Mouse (Mus musculus): ENCODE data around the gene Tpm3. TPM values are rescaled to one million over a fixed set of nuclear protein-coding genes. Genes with fewer than 3 reads are reported as not detected.

Tpm3 gene
- polyA plus RNA-seq (2021; fragmentation: Nextera tagmentation), result 166 and 186 TPM in 2 replicates
- long read RNA-seq, experiment 1, transcript Tpm3-201 (8 exons, 2,230 nt), result major isoform, 196 of 1,206 reads
- long read RNA-seq, experiment 1, transcript Tpm3-203 (8 exons, 1,090 nt), result minor isoform, 20 of 1,206 reads
- long read RNA-seq, experiment 1, transcript Tpm3-202 (9 exons, 2,190 nt), result minor isoform, 78 of 1,206 reads
- long read RNA-seq, experiment 1, partial matches to known transcripts, result 30 of 1,206 reads
- long read RNA-seq, experiment 1, other reads (novel, unspliced or antisense), result 882 of 1,206 reads
- long read RNA-seq, experiment 2, transcript Tpm3-203 (8 exons, 1,090 nt), result minor isoform, 18 of 325 reads
- long read RNA-seq, experiment 2, transcript Tpm3-202 (9 exons, 2,190 nt), result minor isoform, 15 of 325 reads
- long read RNA-seq, experiment 2, transcript Tpm3-201 (8 exons, 2,230 nt), result major isoform, 37 of 325 reads
- long read RNA-seq, experiment 2, partial matches to known transcripts, result 82 of 325 reads
- long read RNA-seq, experiment 2, other reads (novel, unspliced or antisense), result 173 of 325 reads

GRCm38 (mm10) chr3:90072294-90072693 lies at the start of gene Tpm3:
TSS of gene Tpm3 (plus strand) at chr3:90072649.

DNA sequence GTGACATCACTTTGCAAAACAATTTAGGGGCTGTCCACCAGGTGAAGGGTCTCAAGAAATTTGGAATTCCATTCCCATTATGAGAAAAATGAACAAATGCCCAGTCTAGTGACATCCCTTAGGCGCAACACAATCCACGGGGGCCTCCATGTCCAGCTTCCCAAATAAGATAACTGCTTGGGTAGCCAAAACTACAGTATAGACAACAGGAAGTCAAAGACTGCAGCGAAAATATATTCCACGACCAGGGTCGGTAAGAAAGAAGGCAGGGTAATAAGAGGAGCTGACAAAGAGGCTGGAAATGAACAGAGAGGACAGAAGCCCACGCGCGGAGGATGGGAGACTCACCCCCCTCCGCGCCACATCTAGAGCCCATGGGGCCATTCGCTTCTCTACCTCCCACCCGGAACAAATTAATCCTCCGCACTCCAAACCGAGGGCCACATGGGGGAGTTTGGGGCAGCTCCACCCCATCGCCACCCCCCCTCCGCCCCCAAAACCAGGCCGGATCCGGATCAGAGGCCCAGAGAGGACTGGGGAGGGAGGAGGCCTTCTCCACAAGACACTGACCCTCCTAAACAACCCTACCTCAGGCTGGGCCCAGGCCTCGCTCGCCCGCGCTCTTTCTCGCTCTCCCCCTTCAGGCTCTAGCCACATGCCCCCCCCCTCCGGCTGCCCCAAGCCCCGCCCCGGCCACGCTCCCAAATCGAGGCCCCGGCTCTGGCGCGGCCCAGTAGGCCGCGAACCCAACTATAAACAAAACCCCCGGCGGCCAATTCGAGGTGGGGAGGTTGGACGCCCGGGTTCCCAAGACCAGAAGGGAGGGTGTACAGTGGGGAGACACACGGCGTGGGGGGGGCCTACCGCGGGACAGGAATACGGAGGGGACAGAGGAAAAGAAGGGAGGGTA lies 20.8 kb upstream of the Tpm3 start, which contains the start of gene 4933434E20Rik:
4933434E20Rik (plus strand) TSS at position 196 of the 910 bp plus-strand sequence.

DNA sequence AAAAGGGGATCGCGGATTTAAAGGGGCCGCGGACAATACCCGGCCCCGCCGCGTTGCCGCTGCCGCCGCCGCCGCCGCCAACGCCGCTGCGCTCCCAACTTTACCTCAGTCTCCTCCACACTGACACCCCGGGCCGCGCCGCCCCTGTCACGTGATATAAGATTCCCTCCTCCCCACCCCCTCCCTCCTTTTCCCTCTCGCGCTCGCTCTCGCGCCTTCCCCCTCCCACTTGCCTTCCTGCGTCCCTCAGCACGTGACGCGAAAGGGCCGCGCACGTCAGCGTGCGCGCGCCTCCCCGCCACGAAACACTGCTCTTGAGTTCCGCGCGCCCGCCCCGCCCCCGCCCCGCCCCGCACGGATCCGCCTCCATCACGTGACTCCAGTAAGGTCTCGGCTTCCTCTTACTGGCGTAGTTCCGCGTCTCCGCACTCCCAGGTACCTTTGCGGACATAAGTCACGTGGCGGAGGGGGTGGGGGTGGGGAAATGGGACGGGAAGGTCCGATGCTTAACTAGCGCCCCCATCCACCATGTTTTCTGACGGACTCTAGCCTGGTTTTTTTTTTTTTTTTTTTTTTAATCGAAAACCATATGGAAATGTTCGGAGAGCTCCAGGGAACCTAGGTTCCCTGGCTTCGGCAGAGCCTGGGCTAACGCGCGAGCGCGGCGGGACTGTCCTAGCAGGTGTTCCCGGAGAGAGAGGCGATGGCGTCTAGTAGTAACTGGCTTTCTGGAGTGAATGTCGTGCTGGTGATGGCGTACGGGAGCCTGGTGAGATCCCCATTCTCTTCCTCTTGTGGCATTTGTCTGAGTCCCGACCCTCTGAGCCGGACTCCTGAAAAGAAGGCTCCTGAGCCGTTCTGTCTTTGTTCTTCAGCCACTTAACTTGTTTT lies 19.9 kb upstream of the Tpm3 start, which contains the start of gene Ubap2l:
Ubap2l (minus strand) TSS at position 278 of the 891 bp plus-strand sequence.

DNA sequence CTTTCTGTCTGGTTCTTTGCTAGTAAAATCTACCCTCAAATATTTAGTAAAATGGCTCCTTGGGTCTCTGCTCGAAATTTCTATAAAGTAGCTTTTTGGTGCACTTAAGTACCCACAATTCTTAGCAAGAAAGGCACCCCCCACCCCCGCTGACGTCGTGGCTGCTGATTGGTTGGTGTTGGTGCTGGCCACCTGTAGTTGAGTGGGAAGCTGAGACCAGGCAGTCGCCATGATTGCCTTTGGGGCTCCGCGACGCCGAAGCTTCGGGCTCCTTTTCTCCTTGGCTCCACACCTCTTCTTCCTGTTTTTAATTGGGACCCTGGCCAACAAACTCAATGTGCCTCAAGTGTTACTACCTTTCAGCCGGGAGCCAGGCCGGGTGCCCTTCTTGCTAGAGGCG lies 31.5 kb downstream of the Tpm3 start, which contains the start of gene Nup210l:
Nup210l (plus strand) TSS at position 195 of the 400 bp plus-strand sequence.

Other genes starting within 250 kb of the Tpm3 start
- 0.27 and 0.67 TPM in 2 replicates for gene She, start 241.3 kb upstream of the Tpm3 start, polyA plus RNA-seq (2021; fragmentation: Nextera tagmentation)
- 1.7 and 2.9 TPM in 2 replicates for gene Il6ra, start 159.5 kb upstream of the Tpm3 start, polyA plus RNA-seq (2021; fragmentation: Nextera tagmentation)
- gene Atp8b2, start 109.1 kb upstream of the Tpm3 start, polyA plus RNA-seq (2021; fragmentation: Nextera tagmentation), result 5.0 and 7.0 TPM in 2 replicates
- gene Hax1, start 73.9 kb upstream of the Tpm3 start, polyA plus RNA-seq (2021; fragmentation: Nextera tagmentation), result 105 and 114 TPM in 2 replicates
- gene 4933434E20Rik, start 21.0 kb upstream of the Tpm3 start, polyA plus RNA-seq (2021; fragmentation: Nextera tagmentation), result 379 and 544 TPM in 2 replicates
- 76.5 and 86.2 TPM in 2 replicates for gene Ubap2l, start 20.0 kb upstream of the Tpm3 start, polyA plus RNA-seq (2021; fragmentation: Nextera tagmentation)
- 0.04 TPM in 1 of 2 replicates, not detected in the other for gene Nup210l, start 31.5 kb downstream of the Tpm3 start, polyA plus RNA-seq (2021; fragmentation: Nextera tagmentation)
- gene Rps27, start 141.0 kb downstream of the Tpm3 start, polyA plus RNA-seq (2021; fragmentation: Nextera tagmentation), result 2,956 and 3,020 TPM in 2 replicates
- gene Rab13, start 141.0 kb downstream of the Tpm3 start, polyA plus RNA-seq (2021; fragmentation: Nextera tagmentation), result 7.3 and 9.6 TPM in 2 replicates
- gene Jtb, start 158.9 kb downstream of the Tpm3 start, polyA plus RNA-seq (2021; fragmentation: Nextera tagmentation), result 86.5 and 88.1 TPM in 2 replicates
- 0.34 and 0.60 TPM in 2 replicates for gene Creb3l4, start 170.9 kb downstream of the Tpm3 start, polyA plus RNA-seq (2021; fragmentation: Nextera tagmentation)
- gene Slc39a1, start 175.5 kb downstream of the Tpm3 start, polyA plus RNA-seq (2021; fragmentation: Nextera tagmentation), result 91.9 and 104 TPM in 2 replicates
- 9.5 and 15.9 TPM in 2 replicates for gene Crtc2, start 181.5 kb downstream of the Tpm3 start, polyA plus RNA-seq (2021; fragmentation: Nextera tagmentation)
- 6.2 and 6.9 TPM in 2 replicates for gene Dennd4b, start 192.5 kb downstream of the Tpm3 start, polyA plus RNA-seq (2021; fragmentation: Nextera tagmentation)
- 9.9 and 10.3 TPM in 2 replicates for gene Gatad2b, start 220.5 kb downstream of the Tpm3 start, polyA plus RNA-seq (2021; fragmentation: Nextera tagmentation)